Mouse (Mus musculus): ENCODE data around the gene Tmem45b. TPM values are rescaled to one million over a fixed set of nuclear protein-coding genes. Genes with fewer than 3 reads are reported as not detected.

Gene Tmem45b
- not detected in 2 replicates for polyA plus RNA-seq (2012; rRNA removed)

GRCm38 (mm10) chr9:31463692-31464474, at the start of gene Tmem45b:
Tmem45b (minus strand) TSS chr9:31464462.

GRCm38 (mm10) chr9:31385947-31386354, 78.3 kb downstream of the Tmem45b start, which contains the start of gene Nfrkb:
Nfrkb (plus strand) TSS chr9:31386192.

Other genes with a start within 250 kb of the Tmem45b start
- gene Prdm10, start 183.9 kb downstream of the Tmem45b start, polyA plus RNA-seq (2012; rRNA removed) = 4.9 and 5.5 TPM in 2 replicates
- gene Nfrkb, start 78.3 kb downstream of the Tmem45b start, polyA plus RNA-seq (2012; rRNA removed) = 4.3 and 5.9 TPM in 2 replicates

Data from liver, embryonic 14 days (tissue).